Mouse (Mus musculus): ENCODE data around the gene Thbs4. TPM values are rescaled to one million over a fixed set of nuclear protein-coding genes. Genes with fewer than 3 reads are reported as not detected.

Gene Thbs4
- polyA plus RNA-seq, 1 experiment from 2014 or later: 1.4 TPM

- peak; percentile 89 for ATAC-seq (ENCODE audit: low read depth)
- no peak overlapping the region for H3K27ac ChIP-seq (ENCODE audit: low read depth, low read length)
- no peaks in the 10 kb centered on the region for H3K27me3 ChIP-seq (ENCODE audit: control insufficient read depth, insufficient read depth, low read length)
- no peaks in the 10 kb centered on the region for H3K9me3 ChIP-seq (ENCODE audit: control insufficient read depth, low read length)
- no peak overlapping the region for H3K4me2 ChIP-seq (ENCODE audit: low read depth, low read length)
- peaks cover 11% of the 10 kb centered on the region; the same call in 1 of the 2 replicates for H3K36me3 ChIP-seq (ENCODE audit: control insufficient read depth, insufficient read depth, low read length)
- WGBS: 22% methylated on average over 8 of the region's 8 CpGs
- H3K4me3 ChIP-seq (ENCODE audit: low read depth, low read length): no peak overlapping the region
- H3K9ac ChIP-seq (replicated peaks; ENCODE audit: low read depth, low read length): no peak overlapping the region
- no peaks in the 10 kb centered on the region for H3K4me1 ChIP-seq (ENCODE audit: control insufficient read depth, insufficient read depth, low read length)
These were observed 91.2 kb downstream of the Thbs4 start for GRCm38 (mm10) chr13:92703241-92704027.

- Histone ChIP-seq H3K9me3 (ENCODE audit: control insufficient read depth, low read length) (no peaks in the 10 kb centered on the region), H3K4me1 (ENCODE audit: control insufficient read depth, insufficient read depth, low read length) (no peaks in the 10 kb centered on the region; the same call in 1 of the 2 replicates), H3K27me3 (ENCODE audit: control insufficient read depth, insufficient read depth, low read length) (no peaks in the 10 kb centered on the region), H3K4me3 (ENCODE audit: low read depth, low read length) (no peak overlapping the region), H3K4me2 (ENCODE audit: low read depth, low read length) (no peak overlapping the region), H3K36me3 (ENCODE audit: control insufficient read depth, insufficient read depth, low read length) (0 out of 2 replicates have a peak, but pooled peaks cover 5% of the 10 kb centered on the region), H3K27ac (ENCODE audit: low read depth, low read length) (no peak overlapping the region), H3K9ac (replicated peaks; ENCODE audit: low read depth, low read length) (no peak overlapping the region)
- ATAC-seq (ENCODE audit: low read depth): no peak
- 90% methylated on average over 5 of the region's 5 CpGs for WGBS
These were observed 92.6 kb downstream of the Thbs4 start for GRCm38 (mm10) chr13:92702035-92702434.

Other genes starting within 250 kb of the Thbs4 start
- gene Spz1, start 218.6 kb downstream of the Thbs4 start, polyA plus RNA-seq (2014; fragmentation: Nextera tagmentation; extraction: Ambion mirVana): not detected in 2 replicates
- 16.7 and 27.0 TPM in 2 replicates for gene Serinc5, start 183.7 kb downstream of the Thbs4 start, polyA plus RNA-seq (2014; fragmentation: Nextera tagmentation; extraction: Ambion mirVana)
- gene Mtx3, start 49.9 kb upstream of the Thbs4 start, polyA plus RNA-seq (2014; fragmentation: Nextera tagmentation; extraction: Ambion mirVana): 6.9 and 9.0 TPM in 2 replicates

Data from neural tube, embryonic 14.5 days (tissue).